Mouse (Mus musculus) liver, postnatal 0 days (tissue): ENCODE data around the gene Arf1. TPM values are rescaled to one million over a fixed set of nuclear protein-coding genes. Genes with fewer than 3 reads are reported as not detected.
"Not testable (repeated sequence)": the region's sequence is repeated elsewhere in the genome, so short reads cannot be mapped to it uniquely, and the experiment has no call there.

Experiments
- ATAC-seq: fragments of 200-750 bp; cut with Nextera tagmentation; 2 replicates; pipeline ENCODE4 v1.8.0; 2017; ENCODE audit warnings: mild to moderate bottlenecking, moderate library complexity
- DNase-seq: peaks from one replicate; pipeline ENCODE4 v3.0.0-alpha.2; 2016
- H3K27ac ChIP-seq: fragments of 300-500 bp; sonication (generic); 2 replicates; pipeline ENCODE4 v1.5.1; 2014; ENCODE audit warnings: antibody characterized with exemption, moderate library complexity, mild to moderate bottlenecking, low read depth
- H3K27me3 ChIP-seq: fragments of 300-500 bp; sonication (generic); 2 replicates; pipeline ENCODE4 v1.6.1; 2014; ENCODE audit warnings: low read length, control low read depth, mixed read lengths; ENCODE audit not compliant: insufficient read depth
- H3K36me3 ChIP-seq: fragments of 300-500 bp; sonication (generic); replicated peaks from 2 replicates; pipeline ENCODE4 v1.6.1; 2014; ENCODE audit warnings: mild to moderate bottlenecking, control low read depth, low read length, moderate library complexity, mixed read lengths; ENCODE audit not compliant: insufficient read depth
- H3K4me1 ChIP-seq: fragments of 300-500 bp; sonication (generic); 2 replicates; pipeline ENCODE4 v1.6.1; 2014; ENCODE audit warnings: antibody characterized with exemption, mild to moderate bottlenecking, control low read depth; ENCODE audit not compliant: insufficient read depth
- H3K4me2 ChIP-seq: fragments of 300-500 bp; sonication (generic); 2 replicates; pipeline ENCODE4 v1.6.1; 2014; ENCODE audit warnings: low read depth, mild to moderate bottlenecking, low read length, moderate library complexity, mixed read lengths
- H3K4me3 ChIP-seq: fragments of 300-500 bp; sonication (generic); 2 replicates; pipeline ENCODE4 v1.5.1; 2014; ENCODE audit warnings: low read depth, low read length
- H3K9ac ChIP-seq: fragments of 300-500 bp; sonication (generic); replicated peaks from 2 replicates; pipeline ENCODE4 v1.6.1; 2014; ENCODE audit warnings: mild to moderate bottlenecking, moderate library complexity
- H3K9me3 ChIP-seq: fragments of 300-500 bp; sonication (generic); 2 replicates; pipeline ENCODE4 v1.6.1; 2016; ENCODE audit warnings: mild to moderate bottlenecking, control low read depth, low read length, mixed read lengths
- CTCF ChIP-seq: sonication (generic); IDR thresholded peaks from 2 replicates; pipeline ENCODE4 v1.5.1; 2016; ENCODE audit warnings: antibody characterized with exemption, low read depth
- EP300 ChIP-seq: IDR thresholded peaks from 2 replicates; pipeline ENCODE4 v1.6.1; 2016; ENCODE audit warnings: antibody characterized with exemption, low read depth, mild to moderate bottlenecking
- WGBS: fragments of 180-500 bp; shearing (Covaris S2); extraction: QIAGEN DNeasy Blood & Tissue Kit; methylation state at CpG from one replicate; pipeline ENCODE4 v1.1.7; 2014; ENCODE audit not compliant: insufficient replicate concordance; 5-methylcytosine and 5-hydroxymethylcytosine counted together
- polyA plus RNA-seq: library from polyadenylated mRNA; unstranded; fragments of >200 nt; fragmentation: Nextera tagmentation; extraction: Ambion mirVana; gene quantifications from 2 replicates; pipeline ENCODE4 v1.2.1, GENCODE M21; 2015

Arf1 gene
- polyA plus RNA-seq, 1 experiment from 2014 or later, result 254 TPM

GRCm38 (mm10) chr11:59222306-59222705 is 5.8 kb downstream of the Arf1 start:
- no peak overlapping the region for H3K9ac ChIP-seq
- H3K9me3 ChIP-seq, result no peaks in the 10 kb centered on the region
- ATAC-seq, result peak; percentile 37; the same call in 1 of the 2 replicates
- H3K27ac ChIP-seq, result no peak overlapping the region; the same call in 1 of the 2 replicates
- DNase-seq, result no peak
- no peak for TF ChIP-seq CTCF
- TF ChIP-seq EP300, result no peak
- peaks cover 13% of the 10 kb centered on the region for H3K36me3 ChIP-seq
- H3K4me2 ChIP-seq, result peak overlapping the region; percentile 36
- H3K27me3 ChIP-seq, result no peaks in the 10 kb centered on the region
- H3K4me1 ChIP-seq, result peaks cover 79% of the 10 kb centered on the region
- no peak overlapping the region for H3K4me3 ChIP-seq
- WGBS, result 71% methylated on average over 4 of the region's 4 CpGs

GRCm38 (mm10) chr11:59221604-59222003 is 6.5 kb downstream of the Arf1 start:
- peaks cover 13% of the 10 kb centered on the region for H3K36me3 ChIP-seq
- TF ChIP-seq EP300 (no peak), CTCF (no peak)
- H3K27me3 ChIP-seq, result no peaks in the 10 kb centered on the region
- no peak for ATAC-seq
- H3K4me3 ChIP-seq, result no peak overlapping the region
- H3K9me3 ChIP-seq, result no peaks in the 10 kb centered on the region
- peak overlapping the region; percentile 42; the same call in 1 of the 2 replicates for H3K27ac ChIP-seq
- H3K4me2 ChIP-seq, result no peak overlapping the region
- peaks cover 77% of the 10 kb centered on the region for H3K4me1 ChIP-seq
- DNase-seq, result no peak
- no peak overlapping the region for H3K9ac ChIP-seq

- Histone ChIP-seq H3K27me3 (no peaks in the 10 kb centered on the region), H3K4me2 (no peak overlapping the region), H3K27ac (no peak overlapping the region), H3K4me3 (no peak overlapping the region), H3K9me3 (no peaks in the 10 kb centered on the region), H3K36me3 (peaks cover 27% of the 10 kb centered on the region), H3K9ac (no peak overlapping the region), H3K4me1 (peaks cover 60% of the 10 kb centered on the region)
- DNase-seq (peak; percentile 61), ATAC-seq (peak; percentile 56; the same call in 1 of the 2 replicates)
- peak; percentile 78 for TF ChIP-seq CTCF
- no peak for TF ChIP-seq EP300
These were observed 9.0 kb downstream of the Arf1 start for GRCm38 (mm10) chr11:59219064-59219463.

- no peak for TF ChIP-seq CTCF
- TF ChIP-seq EP300, result no peak
- ATAC-seq, result no peak
- no peaks in the 10 kb centered on the region for H3K9me3 ChIP-seq
- no peak overlapping the region for H3K4me3 ChIP-seq
- H3K9ac ChIP-seq, result no peak overlapping the region
- peaks cover 29% of the 10 kb centered on the region for H3K36me3 ChIP-seq
- no peaks in the 10 kb centered on the region for H3K27me3 ChIP-seq
- H3K27ac ChIP-seq, result no peak overlapping the region
- DNase-seq, result no peak
- H3K4me2 ChIP-seq, result no peak overlapping the region
- WGBS, result 82% methylated on average over 4 of the region's 4 CpGs
- H3K4me1 ChIP-seq, result peaks cover 56% of the 10 kb centered on the region
These were observed 9.6 kb downstream of the Arf1 start for GRCm38 (mm10) chr11:59218389-59218998.

GRCm38 (mm10) chr11:59216955-59217354 is 11.1 kb downstream of the Arf1 start:
- DNase-seq (no peak), ATAC-seq (no peak)
- peaks cover 36% of the 10 kb centered on the region for H3K36me3 ChIP-seq
- no peak overlapping the region for H3K9ac ChIP-seq
- no peak overlapping the region for H3K4me3 ChIP-seq
- whole genome bisulfite sequencing, result 57% methylated on average over 3 of the region's 3 CpGs
- no peaks in the 10 kb centered on the region for H3K9me3 ChIP-seq
- TF ChIP-seq EP300 (no peak), CTCF (no peak)
- no peak overlapping the region for H3K4me2 ChIP-seq
- H3K4me1 ChIP-seq, result peaks cover 48% of the 10 kb centered on the region
- H3K27ac ChIP-seq, result peak overlapping the region; percentile 7; the same call in 1 of the 2 replicates
- H3K27me3 ChIP-seq, result no peaks in the 10 kb centered on the region

GRCm38 (mm10) chr11:59212892-59213494 is 15.1 kb downstream of the Arf1 start:
- ATAC-seq (no peak), DNase-seq (no peak)
- WGBS, result 88% methylated on average over 12 of the region's 12 CpGs
- H3K4me1 ChIP-seq, result peaks cover 23% of the 10 kb centered on the region
- no peaks in the 10 kb centered on the region for H3K27me3 ChIP-seq
- TF ChIP-seq CTCF (no peak), EP300 (no peak)
- no peak overlapping the region for H3K27ac ChIP-seq
- peaks cover 49% of the 10 kb centered on the region for H3K36me3 ChIP-seq
- no peak overlapping the region for H3K4me2 ChIP-seq
- H3K9ac ChIP-seq, result no peak overlapping the region
- no peak overlapping the region for H3K4me3 ChIP-seq
- no peaks in the 10 kb centered on the region for H3K9me3 ChIP-seq

- not testable (repeated sequence) for H3K27ac ChIP-seq, H3K4me3 ChIP-seq, H3K4me2 ChIP-seq, H3K9ac ChIP-seq, H3K27me3 ChIP-seq, DNase-seq, H3K9me3 ChIP-seq, ATAC-seq
- 29% methylated on average over 12 of the region's 12 CpGs for WGBS
- Histone ChIP-seq H3K36me3 (peaks cover 43% of the 10 kb centered on the region), H3K4me1 (peaks cover 27% of the 10 kb centered on the region)
These were observed 15.8 kb downstream of the Arf1 start for GRCm38 (mm10) chr11:59212320-59212719.

- peaks cover 27% of the 10 kb centered on the region for H3K4me1 ChIP-seq
These were observed 16.5 kb downstream of the Arf1 start for GRCm38 (mm10) chr11:59211561-59211960.

More at GRCm38 (mm10) chr11:59211561-59211960, 16.5 kb downstream of the Arf1 start:
- H3K27me3 ChIP-seq, H3K4me2 ChIP-seq, H3K9me3 ChIP-seq, H3K27ac ChIP-seq, DNase-seq, H3K4me3 ChIP-seq, ATAC-seq, H3K9ac ChIP-seq: not testable (repeated sequence)
- H3K36me3 ChIP-seq, result peaks cover 44% of the 10 kb centered on the region
- 77% methylated on average over 6 of the region's 9 CpGs for WGBS
